Mouse (Mus musculus) brain, embryonic 14.5 days (tissue): ENCODE measurements at regions not wholly inside any gene's neighbourhood (a gene's known extent, or its start where the extent isn't known, plus 50 kb on each side); places are given as distances from the start of the nearest gene placed in this dataset.

Source experiments
- CTCF ChIP-seq: fragments of 200-500 bp; IDR thresholded peaks from 2 replicates; pipeline ENCODE4 v1.5.1; 2012; ENCODE audit warnings: inconsistent platforms, mild to moderate bottlenecking, moderate library complexity, borderline replicate concordance; ENCODE audit not compliant: insufficient read depth, insufficient read length; ENCODE audit errors: extremely low read depth
- POLR2A ChIP-seq: fragments of 200-500 bp; IDR thresholded peaks from 2 replicates; pipeline ENCODE4 v1.6.1; 2012; ENCODE audit warnings: mild to moderate bottlenecking, inconsistent platforms, borderline replicate concordance; ENCODE audit not compliant: poor library complexity, insufficient read depth, insufficient read length, severe bottlenecking; ENCODE audit errors: extremely low read depth

GRCm38 (mm10) chr3:39114826-39115225 is 228.1 kb downstream of the Fat4 start:
- TF ChIP-seq CTCF (no peak), POLR2A (no peak)
